Mouse (Mus musculus): ENCODE measurements at regions not wholly inside any gene's neighbourhood (a gene's known extent, or its start where the extent isn't known, plus 50 kb on each side); places are given as distances from the start of the nearest gene placed in this dataset.

GRCm38 (mm10) chr9:49954601-49955000, 155.9 kb upstream of the Ncam1 start:
- Histone ChIP-seq H3K4me2 (replicated peaks) (no peak overlapping the region), H3K4me1 (replicated peaks; ENCODE audit: control insufficient read depth, insufficient read depth, low read length) (peaks cover 6% of the 10 kb centered on the region; the same call in 1 of the 2 replicates), H3K27ac (no peak overlapping the region), H3K9ac (no peak overlapping the region), H3K36me3 (replicated peaks; ENCODE audit: control insufficient read depth, insufficient read depth) (no peaks in the 10 kb centered on the region), H3K4me3 (replicated peaks; ENCODE audit: low read length) (no peak overlapping the region), H3K27me3 (ENCODE audit: control insufficient read depth, insufficient read depth, low read length) (no peaks in the 10 kb centered on the region), H3K9me3 (ENCODE audit: control insufficient read depth, low read length) (no peaks in the 10 kb centered on the region)
- ATAC-seq (ENCODE audit: low FRiP score) = no peak
- no peak for DNase-seq (ENCODE audit: low spot score)
- WGBS = 41% methylated on average over 3 of the region's 3 CpGs

- Histone ChIP-seq H3K4me2 (replicated peaks) (no peak overlapping the region), H3K27me3 (ENCODE audit: control insufficient read depth, insufficient read depth, low read length) (no peaks in the 10 kb centered on the region), H3K4me1 (replicated peaks; ENCODE audit: control insufficient read depth, insufficient read depth, low read length) (no peaks in the 10 kb centered on the region), H3K9ac (no peak overlapping the region), H3K36me3 (replicated peaks; ENCODE audit: control insufficient read depth, insufficient read depth) (no peaks in the 10 kb centered on the region), H3K27ac (no peak overlapping the region), H3K4me3 (replicated peaks; ENCODE audit: low read length) (no peak overlapping the region), H3K9me3 (ENCODE audit: control insufficient read depth, low read length) (no peaks in the 10 kb centered on the region)
- ATAC-seq (ENCODE audit: low FRiP score) (no peak), DNase-seq (ENCODE audit: low spot score) (no peak)
- WGBS = 44% methylated on average over 5 of the region's 5 CpGs
Measured at GRCm38 (mm10) chr9:49950321-49950720, 151.6 kb upstream of the Ncam1 start.

- WGBS = 84% methylated on average over 4 of the region's 4 CpGs
Measured at GRCm38 (mm10) chr9:49948546-49948945, 149.8 kb upstream of the Ncam1 start.

GRCm38 (mm10) chr9:49946857-49947256, 148.1 kb upstream of the Ncam1 start:
- DNase-seq (ENCODE audit: low spot score) (no peak), ATAC-seq (ENCODE audit: low FRiP score) (no peak)
- H3K36me3 ChIP-seq (replicated peaks; ENCODE audit: control insufficient read depth, insufficient read depth) = no peaks in the 10 kb centered on the region
- H3K9ac ChIP-seq = no peak overlapping the region
- no peak overlapping the region for H3K27ac ChIP-seq
- WGBS = 71% methylated on average over 2 of the region's 2 CpGs
- no peaks in the 10 kb centered on the region for H3K9me3 ChIP-seq (ENCODE audit: control insufficient read depth, low read length)
- H3K4me1 ChIP-seq (replicated peaks; ENCODE audit: control insufficient read depth, insufficient read depth, low read length) = no peaks in the 10 kb centered on the region
- H3K4me2 ChIP-seq (replicated peaks) = no peak overlapping the region
- no peaks in the 10 kb centered on the region for H3K27me3 ChIP-seq (ENCODE audit: control insufficient read depth, insufficient read depth, low read length)
- no peak overlapping the region for H3K4me3 ChIP-seq (replicated peaks; ENCODE audit: low read length)

More at GRCm38 (mm10) chr9:49948546-49948945, 149.8 kb upstream of the Ncam1 start:
- Histone ChIP-seq H3K36me3 (replicated peaks; ENCODE audit: control insufficient read depth, insufficient read depth) (no peaks in the 10 kb centered on the region), H3K9me3 (ENCODE audit: control insufficient read depth, low read length) (no peaks in the 10 kb centered on the region), H3K9ac (no peak overlapping the region), H3K4me3 (replicated peaks; ENCODE audit: low read length) (no peak overlapping the region), H3K4me1 (replicated peaks; ENCODE audit: control insufficient read depth, insufficient read depth, low read length) (no peaks in the 10 kb centered on the region), H3K4me2 (replicated peaks) (no peak overlapping the region), H3K27me3 (ENCODE audit: control insufficient read depth, insufficient read depth, low read length) (no peaks in the 10 kb centered on the region), H3K27ac (no peak overlapping the region)
- ATAC-seq (ENCODE audit: low FRiP score) (no peak), DNase-seq (ENCODE audit: low spot score) (no peak)

GRCm38 (mm10) chr9:49935555-49936376, 137.0 kb upstream of the Ncam1 start:
- H3K9me3 ChIP-seq (ENCODE audit: control insufficient read depth, low read length) = no peaks in the 10 kb centered on the region
- H3K4me2 ChIP-seq (replicated peaks) = no peak overlapping the region
- no peak overlapping the region for H3K4me3 ChIP-seq (replicated peaks; ENCODE audit: low read length)
- no peaks in the 10 kb centered on the region for H3K27me3 ChIP-seq (ENCODE audit: control insufficient read depth, insufficient read depth, low read length)
- no peak overlapping the region for H3K9ac ChIP-seq
- H3K36me3 ChIP-seq (replicated peaks; ENCODE audit: control insufficient read depth, insufficient read depth) = no peaks in the 10 kb centered on the region
- WGBS = 4% methylated on average over 9 of the region's 9 CpGs
- DNase-seq (ENCODE audit: low spot score) (peak; percentile 41), ATAC-seq (ENCODE audit: low FRiP score) (peak; percentile 65)
- peak overlapping the region; percentile 27; the same call in 1 of the 2 replicates for H3K27ac ChIP-seq
- peaks cover 16% of the 10 kb centered on the region for H3K4me1 ChIP-seq (replicated peaks; ENCODE audit: control insufficient read depth, insufficient read depth, low read length)

GRCm38 (mm10) chr9:49928041-49928656, 129.4 kb upstream of the Ncam1 start:
- ATAC-seq (ENCODE audit: low FRiP score) (no peak), DNase-seq (ENCODE audit: low spot score) (no peak)
- H3K4me2 ChIP-seq (replicated peaks) = no peak overlapping the region
- 56% methylated on average over 3 of the region's 3 CpGs for WGBS
- H3K4me3 ChIP-seq (replicated peaks; ENCODE audit: low read length) = no peak overlapping the region
- no peaks in the 10 kb centered on the region for H3K36me3 ChIP-seq (replicated peaks; ENCODE audit: control insufficient read depth, insufficient read depth)
- no peaks in the 10 kb centered on the region for H3K27me3 ChIP-seq (ENCODE audit: control insufficient read depth, insufficient read depth, low read length)
- no peaks in the 10 kb centered on the region for H3K9me3 ChIP-seq (ENCODE audit: control insufficient read depth, low read length)
- H3K27ac ChIP-seq = no peak overlapping the region
- peaks cover 8% of the 10 kb centered on the region; the same call in 1 of the 2 replicates for H3K4me1 ChIP-seq (replicated peaks; ENCODE audit: control insufficient read depth, insufficient read depth, low read length)
- H3K9ac ChIP-seq = no peak overlapping the region

- Histone ChIP-seq H3K4me2 (replicated peaks) (no peak overlapping the region), H3K4me3 (replicated peaks; ENCODE audit: low read length) (no peak overlapping the region), H3K4me1 (replicated peaks; ENCODE audit: control insufficient read depth, insufficient read depth, low read length) (peaks cover 8% of the 10 kb centered on the region; the same call in 1 of the 2 replicates), H3K27me3 (ENCODE audit: control insufficient read depth, insufficient read depth, low read length) (no peaks in the 10 kb centered on the region), H3K9me3 (ENCODE audit: control insufficient read depth, low read length) (no peaks in the 10 kb centered on the region), H3K36me3 (replicated peaks; ENCODE audit: control insufficient read depth, insufficient read depth) (no peaks in the 10 kb centered on the region), H3K9ac (no peak overlapping the region), H3K27ac (no peak overlapping the region)
- DNase-seq (ENCODE audit: low spot score) = no peak
- no peak for ATAC-seq (ENCODE audit: low FRiP score)
- WGBS = 60% methylated on average over 1 of the region's 1 CpGs
Measured at GRCm38 (mm10) chr9:49927281-49927680, 128.6 kb upstream of the Ncam1 start.

GRCm38 (mm10) chr9:49925796-49926195, 127.1 kb upstream of the Ncam1 start:
- Histone ChIP-seq H3K27me3 (ENCODE audit: control insufficient read depth, insufficient read depth, low read length) (no peaks in the 10 kb centered on the region), H3K36me3 (replicated peaks; ENCODE audit: control insufficient read depth, insufficient read depth) (no peaks in the 10 kb centered on the region), H3K4me3 (replicated peaks; ENCODE audit: low read length) (no peak overlapping the region), H3K9me3 (ENCODE audit: control insufficient read depth, low read length) (no peaks in the 10 kb centered on the region), H3K4me1 (replicated peaks; ENCODE audit: control insufficient read depth, insufficient read depth, low read length) (peaks cover 8% of the 10 kb centered on the region; the same call in 1 of the 2 replicates), H3K4me2 (replicated peaks) (no peak overlapping the region), H3K9ac (no peak overlapping the region), H3K27ac (no peak overlapping the region)
- 93% methylated on average over 2 of the region's 2 CpGs for WGBS
- no peak for ATAC-seq (ENCODE audit: low FRiP score)
- no peak for DNase-seq (ENCODE audit: low spot score)

GRCm38 (mm10) chr9:49923981-49924501, 125.3 kb upstream of the Ncam1 start:
- ATAC-seq (ENCODE audit: low FRiP score) = peak; percentile 31; the same call in 1 of the 2 replicates
- no peaks in the 10 kb centered on the region for H3K27me3 ChIP-seq (ENCODE audit: control insufficient read depth, insufficient read depth, low read length)
- DNase-seq (ENCODE audit: low spot score) = peak; percentile 32
- H3K36me3 ChIP-seq (replicated peaks; ENCODE audit: control insufficient read depth, insufficient read depth) = no peaks in the 10 kb centered on the region
- no peak overlapping the region for H3K27ac ChIP-seq
- H3K4me2 ChIP-seq (replicated peaks) = no peak overlapping the region
- 48% methylated on average over 4 of the region's 4 CpGs for WGBS
- peaks cover 8% of the 10 kb centered on the region; the same call in 1 of the 2 replicates for H3K4me1 ChIP-seq (replicated peaks; ENCODE audit: control insufficient read depth, insufficient read depth, low read length)
- H3K9ac ChIP-seq = no peak overlapping the region
- no peaks in the 10 kb centered on the region for H3K9me3 ChIP-seq (ENCODE audit: control insufficient read depth, low read length)
- no peak overlapping the region for H3K4me3 ChIP-seq (replicated peaks; ENCODE audit: low read length)

Data from hindbrain, embryonic 14.5 days (tissue).